Comparison of ENCODE assay signal across 17 mouse cellular contexts in genomic region chr5:126714672-126715071, GRCm38 (mm10).
"Had no signal": no experiment of that assay in that cellular context is flagged by ENCODE, and none has a peak within 500 bp of the region (broad histone marks: within the 10 kb centered on the region; RNA-seq: fewer than 3 reads in every experiment).

No protein-coding gene starts in this region.

- H3K9me3 ChIP-seq: midbrain, embryonic 10.5 days; midbrain, embryonic 12.5 days; neural tube, embryonic 13.5 days; neural tube, embryonic 15.5 days had no signal

- H3K27ac ChIP-seq: midbrain, embryonic 10.5 days; midbrain, embryonic 12.5 days; neural tube, embryonic 13.5 days; neural tube, embryonic 15.5 days had no signal

- H3K4me1 ChIP-seq: midbrain, embryonic 10.5 days; midbrain, embryonic 12.5 days; neural tube, embryonic 13.5 days; neural tube, embryonic 15.5 days had no signal

- H3K4me2 ChIP-seq: lung, embryonic 14.5 days; midbrain, embryonic 12.5 days; neural tube, embryonic 13.5 days; neural tube, embryonic 15.5 days had no signal

- H3K9ac ChIP-seq: lung, embryonic 14.5 days; midbrain, embryonic 12.5 days; neural tube, embryonic 13.5 days; neural tube, embryonic 15.5 days had no signal

- H3K4me3 ChIP-seq: midbrain, embryonic 10.5 days; midbrain, embryonic 12.5 days; myocyte; neural tube, embryonic 13.5 days; neural tube, embryonic 15.5 days had no signal

- DNase-seq: lung, adult 18-20 months; lung, embryonic 14.5 days; lung, postnatal 10 days; lung, postnatal 4 days; midbrain, embryonic 14.5 days; retina, postnatal 1 day; right cerebral cortex, postnatal 14 days; spleen, adult 18-20 months; thymus, adult 2 months; thymus, postnatal 25 days; thymus, postnatal 4 days had no signal

- ATAC-seq: midbrain, embryonic 16.5 days had no signal

- H3K27me3 ChIP-seq: midbrain, embryonic 12.5 days; neural tube, embryonic 13.5 days; neural tube, embryonic 15.5 days had no signal

- H3K36me3 ChIP-seq: midbrain, embryonic 10.5 days; midbrain, embryonic 12.5 days; neural tube, embryonic 13.5 days; neural tube, embryonic 15.5 days had no signal
